Mouse (Mus musculus) neural tube, embryonic 15.5 days (tissue): ENCODE results near the gene Elmod1. TPM values are rescaled to one million over a fixed set of nuclear protein-coding genes. Genes with fewer than 3 reads are reported as not detected.
"Not testable (repeated sequence)": the region's sequence is repeated elsewhere in the genome, so short reads cannot be mapped to it uniquely, and the experiment has no call there.

Experiments
- ATAC-seq: fragments of 200-750 bp; cut with Nextera tagmentation; 2 replicates; pipeline ENCODE4 v1.8.0; 2017; ENCODE audit warnings: mild to moderate bottlenecking, moderate TSS enrichment, moderate library complexity; ENCODE audit not compliant: low FRiP score
- H3K27ac ChIP-seq: fragments of 300-500 bp; sonication (generic); replicated peaks from 2 replicates; pipeline ENCODE4 v1.5.1; 2015; ENCODE audit warnings: mild to moderate bottlenecking, inconsistent platforms
- H3K27me3 ChIP-seq: fragments of 300-500 bp; sonication (generic); replicated peaks from 2 replicates; pipeline ENCODE4 v1.6.1; 2015; ENCODE audit warnings: inconsistent platforms
- H3K36me3 ChIP-seq: fragments of 300-500 bp; sonication (generic); 2 replicates; pipeline ENCODE4 v1.6.1; 2015; ENCODE audit warnings: inconsistent platforms
- H3K4me1 ChIP-seq: fragments of 300-500 bp; sonication (generic); 2 replicates; pipeline ENCODE4 v1.6.1; 2015; ENCODE audit warnings: inconsistent platforms
- H3K4me2 ChIP-seq: fragments of 300-500 bp; sonication (generic); 2 replicates; pipeline ENCODE4 v1.6.1; 2015; ENCODE audit warnings: inconsistent platforms, mild to moderate bottlenecking, moderate library complexity
- H3K4me3 ChIP-seq: fragments of 300-500 bp; sonication (generic); replicated peaks from 2 replicates; pipeline ENCODE4 v1.5.1; 2015; ENCODE audit warnings: mild to moderate bottlenecking, inconsistent platforms
- H3K9ac ChIP-seq: fragments of 300-500 bp; sonication (generic); replicated peaks from 2 replicates; pipeline ENCODE4 v1.6.1; 2015; ENCODE audit warnings: mild to moderate bottlenecking, inconsistent platforms
- H3K9me3 ChIP-seq: fragments of 300-500 bp; sonication (generic); replicated peaks from 2 replicates; pipeline ENCODE4 v1.6.1; 2016; ENCODE audit warnings: inconsistent platforms
- WGBS: fragments of 180-500 bp; shearing (Covaris S2); methylation state at CpG from one replicate; pipeline ENCODE4 v1.1.7; 2015; ENCODE audit warnings: mixed read lengths; 5-methylcytosine and 5-hydroxymethylcytosine counted together
- polyA plus RNA-seq: library from polyadenylated mRNA; unstranded; fragments of >200 nt; fragmentation: Nextera tagmentation; extraction: Ambion mirVana; gene quantifications from 2 replicates; pipeline ENCODE4 v1.2.1, GENCODE M21; 2015

Elmod1 gene
- polyA plus RNA-seq = 23.5 and 29.5 TPM in 2 replicates

DNA sequence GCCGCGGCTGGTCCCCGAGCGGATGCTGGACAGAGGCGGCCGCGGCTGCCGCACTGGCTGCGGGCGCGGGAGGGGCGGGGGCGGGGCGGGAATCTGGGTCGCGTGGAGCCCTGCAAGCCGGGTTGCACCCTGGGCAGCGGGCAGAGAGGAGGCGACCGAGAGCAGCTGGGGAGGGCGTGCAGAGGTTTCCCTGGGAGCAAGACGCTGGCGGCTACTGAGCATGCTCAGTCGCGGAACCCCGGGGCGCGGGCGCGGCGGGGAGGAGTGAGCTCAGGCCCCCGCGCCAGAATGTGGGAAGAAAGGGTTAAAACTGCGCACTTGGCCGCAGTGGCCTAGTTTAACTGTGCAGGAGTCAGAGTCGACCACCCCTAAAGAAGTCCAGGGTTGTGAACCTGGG is at the start of gene Elmod1:
Gene Elmod1, minus strand, starts transcription at position 180 of the 397 bp plus-strand sequence.
- Histone ChIP-seq H3K4me2 (peak within 1 kb of the TSS; percentile 72), H3K9ac (peak within 1 kb of the TSS; percentile 84), H3K9me3 (no peaks in the 10 kb centered on the region), H3K36me3 (no peaks in the 10 kb centered on the region), H3K4me1 (peaks cover 21% of the 10 kb centered on the region), H3K27me3 (no peaks in the 10 kb centered on the region), H3K4me3 (peak within 1 kb of the TSS; percentile 64), H3K27ac (peak within 1 kb of the TSS; percentile 92)
- ATAC-seq = peak; percentile 90
- WGBS = under 1% methylated on average over 35 of the region's 36 CpGs

DNA sequence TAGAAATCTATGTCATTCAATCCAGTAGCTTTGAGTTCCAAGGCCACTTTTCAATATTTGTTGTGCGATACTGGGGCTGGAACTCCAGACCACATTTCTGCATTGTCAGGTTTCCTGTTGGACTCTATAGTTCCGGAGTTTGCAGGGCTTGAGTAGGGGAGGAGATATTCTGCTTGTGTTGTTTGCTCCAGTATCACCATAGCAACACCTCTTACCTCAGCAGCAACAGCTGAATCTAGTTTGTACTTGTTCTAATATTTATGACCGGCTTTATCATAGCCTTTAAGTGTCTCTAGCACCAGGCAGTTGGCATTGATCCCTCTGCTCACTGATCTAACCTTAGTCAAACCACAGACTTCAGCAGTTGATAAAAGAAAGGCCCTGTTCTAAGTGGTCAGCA is 47.7 kb upstream of the Elmod1 start:
- H3K9me3 ChIP-seq = no peaks in the 10 kb centered on the region
- H3K27me3 ChIP-seq = no peaks in the 10 kb centered on the region
- ATAC-seq = no peak
- H3K4me3 ChIP-seq = no peak overlapping the region
- H3K27ac ChIP-seq = no peak overlapping the region
- H3K4me2 ChIP-seq = no peak overlapping the region
- no peaks in the 10 kb centered on the region for H3K4me1 ChIP-seq
- WGBS = 68% methylated on average over 3 of the region's 3 CpGs
- no peak overlapping the region for H3K9ac ChIP-seq
- H3K36me3 ChIP-seq = no peaks in the 10 kb centered on the region

DNA sequence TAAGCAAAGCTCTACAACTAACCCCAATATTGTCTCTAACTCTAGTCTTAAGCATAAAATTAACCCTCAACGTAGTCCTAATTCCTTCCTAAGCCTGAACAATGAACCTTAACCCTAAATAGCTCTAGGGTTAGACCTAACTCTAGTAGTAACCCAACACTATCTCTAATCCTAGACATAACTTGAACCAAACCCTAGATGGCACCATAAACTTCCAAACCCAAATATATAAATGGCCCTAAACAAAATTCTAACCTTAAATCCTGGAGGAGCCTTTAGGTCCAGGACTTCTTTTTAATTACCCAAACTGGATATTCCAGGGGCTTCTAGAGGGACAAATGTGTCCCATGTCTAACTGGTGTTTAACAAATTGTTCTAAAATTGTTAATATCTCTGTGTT is 19.4 kb upstream of the Elmod1 start:
- Histone ChIP-seq H3K4me1 (no peaks in the 10 kb centered on the region), H3K27ac (no peak overlapping the region), H3K4me2 (no peak overlapping the region), H3K36me3 (no peaks in the 10 kb centered on the region), H3K9me3 (no peaks in the 10 kb centered on the region), H3K27me3 (no peaks in the 10 kb centered on the region), H3K9ac (no peak overlapping the region), H3K4me3 (no peak overlapping the region)
- no peak for ATAC-seq
- WGBS = 86% methylated on average over 1 of the region's 1 CpGs

DNA sequence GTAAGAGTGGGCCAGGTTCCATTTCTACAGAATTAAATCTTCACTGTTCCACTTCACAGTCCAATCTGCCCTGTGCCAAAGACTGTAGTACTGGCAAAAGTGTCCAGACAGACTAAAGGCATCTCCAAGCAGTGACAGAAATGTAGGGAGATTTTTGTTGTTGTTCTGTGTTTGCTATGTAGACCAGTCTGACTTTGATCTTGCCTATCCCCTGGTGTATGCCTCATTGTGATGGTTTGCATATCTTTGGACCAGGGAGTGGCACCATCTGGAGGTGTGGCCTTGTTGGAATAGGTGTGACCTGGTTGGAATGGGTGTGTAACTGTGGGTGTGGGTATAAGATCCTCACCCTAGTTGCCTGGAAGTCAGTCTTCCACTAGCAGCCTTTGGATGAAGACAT is 17.5 kb upstream of the Elmod1 start:
- H3K4me1 ChIP-seq, H3K4me3 ChIP-seq, H3K36me3 ChIP-seq, ATAC-seq, H3K27me3 ChIP-seq, H3K9ac ChIP-seq, H3K9me3 ChIP-seq, H3K4me2 ChIP-seq, H3K27ac ChIP-seq: not testable (repeated sequence)

DNA sequence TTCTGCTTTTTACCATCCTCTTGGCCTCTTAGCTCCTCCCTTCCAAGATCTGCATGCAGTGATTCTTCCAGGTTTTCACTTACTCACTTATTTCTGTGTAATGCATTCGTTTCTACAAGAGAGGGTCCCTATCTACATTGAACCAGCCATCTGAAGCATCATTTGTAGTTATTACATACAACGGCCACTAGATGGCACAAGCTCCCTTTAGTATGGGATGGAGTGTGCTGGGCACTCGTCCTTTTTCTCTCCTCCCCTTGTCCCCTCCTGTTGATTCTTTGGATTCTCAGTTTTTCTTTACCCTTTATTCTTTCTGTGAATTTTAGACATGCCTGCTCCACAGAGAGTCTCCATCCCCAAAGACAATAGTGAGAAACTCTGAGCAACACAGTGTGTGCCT is 15.8 kb upstream of the Elmod1 start:
- no peak overlapping the region for H3K9ac ChIP-seq

DNA sequence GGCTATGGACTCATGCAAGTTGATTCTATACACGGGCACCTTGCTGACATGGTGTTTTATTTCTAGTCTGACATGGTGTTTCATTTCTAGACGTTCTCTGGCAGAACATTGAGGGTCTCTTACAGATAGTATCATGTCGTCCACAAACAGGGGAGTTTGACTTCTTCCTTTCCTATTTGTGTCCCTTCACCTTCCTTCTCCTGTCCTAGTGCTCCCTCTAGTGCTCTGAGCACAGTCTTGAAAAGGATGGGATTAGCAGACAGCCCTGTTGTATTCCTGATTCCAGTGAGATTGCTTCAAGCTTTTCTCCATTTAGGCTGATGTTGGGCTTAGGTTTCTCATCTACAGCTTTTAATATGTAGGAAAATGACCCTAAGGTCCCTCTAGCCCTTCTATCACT is 11.9 kb upstream of the Elmod1 start:
- no peak overlapping the region for H3K9ac ChIP-seq
- no peaks in the 10 kb centered on the region for H3K9me3 ChIP-seq
- WGBS = 41% methylated on average over 3 of the region's 3 CpGs
- H3K4me3 ChIP-seq = no peak overlapping the region
- H3K27me3 ChIP-seq = no peaks in the 10 kb centered on the region
- no peak overlapping the region for H3K4me2 ChIP-seq
- no peaks in the 10 kb centered on the region for H3K36me3 ChIP-seq
- ATAC-seq = peak; percentile 61; the same call in 1 of the 2 replicates
- H3K27ac ChIP-seq = no peak overlapping the region
- H3K4me1 ChIP-seq = no peaks in the 10 kb centered on the region

More for the DNA sequence above, 15.8 kb upstream of the Elmod1 start:
- no peak overlapping the region for H3K27ac ChIP-seq
- no peaks in the 10 kb centered on the region for H3K27me3 ChIP-seq
- no peak overlapping the region for H3K4me2 ChIP-seq
- H3K36me3 ChIP-seq = no peaks in the 10 kb centered on the region
- no peak overlapping the region for H3K4me3 ChIP-seq
- H3K9me3 ChIP-seq = no peaks in the 10 kb centered on the region
- 6% methylated on average over 3 of the region's 3 CpGs for WGBS
- peak; percentile 79 for ATAC-seq
- H3K4me1 ChIP-seq = no peaks in the 10 kb centered on the region

DNA sequence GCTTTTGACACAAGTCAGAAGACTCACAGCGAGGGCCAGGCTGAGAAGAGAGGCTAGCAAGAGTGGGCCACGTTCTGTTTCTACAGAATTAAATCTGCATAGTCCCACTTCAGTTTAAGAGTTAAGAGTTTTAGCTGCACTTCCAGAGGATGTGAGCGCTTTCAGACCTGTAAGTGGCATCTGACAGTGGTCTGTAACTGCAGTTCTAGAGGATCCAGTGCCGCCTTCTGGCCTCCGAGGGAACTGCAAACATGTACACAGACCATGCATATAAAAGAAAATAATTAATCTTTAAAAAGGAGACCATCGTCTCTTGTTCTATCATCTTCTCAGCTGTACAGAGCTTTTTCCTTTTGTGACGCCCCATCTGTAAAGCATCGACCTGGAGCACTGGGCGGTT is 9.8 kb upstream of the Elmod1 start:
- ATAC-seq = no peak

DNA sequence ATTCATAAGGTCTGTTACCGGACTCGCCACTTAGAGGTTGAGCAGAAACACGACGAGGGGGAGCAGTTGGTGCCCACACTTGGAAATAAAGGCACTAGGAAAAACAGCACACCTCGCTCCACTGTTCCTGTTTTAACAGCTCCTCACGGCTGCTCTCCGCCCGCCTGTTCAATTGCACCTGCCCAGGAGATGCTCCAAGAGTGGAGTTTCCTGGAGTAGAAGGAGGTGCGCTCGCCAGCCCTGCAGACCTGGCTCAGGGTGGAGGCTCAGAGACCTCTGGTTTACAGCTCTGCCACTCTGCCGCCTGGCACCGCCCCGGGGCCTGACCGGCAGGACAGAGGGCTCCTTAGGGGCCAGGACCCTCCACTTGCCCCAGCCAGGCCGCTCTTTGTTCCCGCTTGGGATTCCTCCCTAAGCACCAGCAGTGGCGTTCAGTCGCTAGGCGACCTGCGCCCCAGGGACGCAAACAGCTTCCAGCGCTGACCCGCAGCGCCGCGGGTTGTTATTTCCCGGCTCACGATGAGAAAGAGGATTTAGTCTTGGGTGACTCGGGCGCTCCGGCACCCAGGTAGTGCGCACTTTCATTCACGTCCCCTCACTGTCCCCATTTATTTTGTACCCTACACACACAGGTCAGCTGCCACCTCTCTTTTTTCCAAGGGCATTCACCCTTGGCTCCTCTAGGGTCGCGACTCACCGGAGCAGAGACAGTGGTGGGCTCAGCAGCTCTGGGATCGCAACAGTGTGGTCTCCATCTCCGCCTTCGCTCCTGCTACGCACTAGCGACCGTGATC is 576 bp downstream of the Elmod1 start:
- Histone ChIP-seq H3K4me2 (peak overlapping the region; percentile 72), H3K4me1 (peaks cover 21% of the 10 kb centered on the region), H3K9ac (peak overlapping the region; percentile 84), H3K36me3 (no peaks in the 10 kb centered on the region), H3K27me3 (no peaks in the 10 kb centered on the region), H3K4me3 (peak overlapping the region; percentile 64), H3K9me3 (no peaks in the 10 kb centered on the region), H3K27ac (peak overlapping the region; percentile 92)
- ATAC-seq = peak; percentile 77
- under 1% methylated on average over 42 of the region's 42 CpGs for WGBS

More for the DNA sequence above, 9.8 kb upstream of the Elmod1 start:
- no peak overlapping the region for H3K4me2 ChIP-seq
- no peaks in the 10 kb centered on the region for H3K27me3 ChIP-seq
- no peak overlapping the region for H3K27ac ChIP-seq
- no peaks in the 10 kb centered on the region for H3K4me1 ChIP-seq
- no peak overlapping the region for H3K9ac ChIP-seq
- no peak overlapping the region for H3K4me3 ChIP-seq
- WGBS = 34% methylated on average over 9 of the region's 9 CpGs
- no peaks in the 10 kb centered on the region for H3K9me3 ChIP-seq
- H3K36me3 ChIP-seq = no peaks in the 10 kb centered on the region

DNA sequence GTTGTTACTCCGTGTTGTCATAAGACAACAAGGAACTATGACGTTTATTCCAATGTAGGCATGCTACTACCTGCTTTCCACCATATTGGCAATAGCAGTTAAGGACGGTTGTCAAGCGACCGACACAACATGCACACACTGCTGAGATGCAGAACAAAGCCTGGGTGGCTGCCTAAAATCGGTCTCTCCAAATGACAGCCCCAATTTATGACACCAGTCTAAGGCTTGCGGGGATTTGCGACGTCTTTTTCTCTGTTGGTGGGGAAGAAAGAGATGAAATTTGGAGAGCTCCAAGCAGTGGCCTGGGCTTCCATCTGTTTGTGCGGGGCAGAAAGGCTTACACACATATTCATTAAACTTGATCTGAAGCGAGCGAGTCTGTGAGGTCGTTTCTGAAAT is 1.2 kb downstream of the Elmod1 start:
- H3K27me3 ChIP-seq = no peaks in the 10 kb centered on the region
- 7% methylated on average over 13 of the region's 13 CpGs for WGBS
- no peaks in the 10 kb centered on the region for H3K36me3 ChIP-seq
- no peaks in the 10 kb centered on the region for H3K9me3 ChIP-seq
- peak overlapping the region; percentile 64 for H3K4me3 ChIP-seq
- peaks cover 21% of the 10 kb centered on the region for H3K4me1 ChIP-seq
- H3K4me2 ChIP-seq = peak overlapping the region; percentile 72
- H3K9ac ChIP-seq = peak overlapping the region; percentile 84
- peak overlapping the region; percentile 92 for H3K27ac ChIP-seq
- ATAC-seq = peak; percentile 48

DNA sequence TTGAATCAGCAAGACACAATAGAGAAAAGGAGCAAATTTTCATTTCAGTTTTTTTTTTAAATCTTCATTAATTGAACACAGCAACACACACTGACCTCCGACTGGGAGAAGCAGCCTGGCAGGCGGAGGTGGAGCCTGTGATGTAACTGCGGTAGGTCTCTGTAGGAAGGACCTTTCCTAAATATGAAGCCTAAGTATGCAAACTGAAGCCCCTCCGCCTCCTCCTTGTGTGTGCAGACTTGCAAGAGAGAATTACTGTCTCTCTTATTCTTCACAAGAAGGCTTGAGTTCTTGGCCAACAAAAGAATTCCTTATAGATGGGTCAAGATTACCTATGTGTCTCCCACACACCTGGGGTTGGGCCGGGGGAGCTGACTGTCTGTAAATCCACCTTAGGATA is 1.9 kb downstream of the Elmod1 start:
- H3K27ac ChIP-seq = peak overlapping the region; percentile 92
- peaks cover 21% of the 10 kb centered on the region for H3K4me1 ChIP-seq
- peak overlapping the region; percentile 64 for H3K4me3 ChIP-seq
- ATAC-seq = no peak
- no peaks in the 10 kb centered on the region for H3K27me3 ChIP-seq
- peak overlapping the region; percentile 84 for H3K9ac ChIP-seq
- H3K4me2 ChIP-seq = peak overlapping the region; percentile 72
- 48% methylated on average over 5 of the region's 5 CpGs for WGBS
- H3K9me3 ChIP-seq = no peaks in the 10 kb centered on the region
- H3K36me3 ChIP-seq = no peaks in the 10 kb centered on the region

DNA sequence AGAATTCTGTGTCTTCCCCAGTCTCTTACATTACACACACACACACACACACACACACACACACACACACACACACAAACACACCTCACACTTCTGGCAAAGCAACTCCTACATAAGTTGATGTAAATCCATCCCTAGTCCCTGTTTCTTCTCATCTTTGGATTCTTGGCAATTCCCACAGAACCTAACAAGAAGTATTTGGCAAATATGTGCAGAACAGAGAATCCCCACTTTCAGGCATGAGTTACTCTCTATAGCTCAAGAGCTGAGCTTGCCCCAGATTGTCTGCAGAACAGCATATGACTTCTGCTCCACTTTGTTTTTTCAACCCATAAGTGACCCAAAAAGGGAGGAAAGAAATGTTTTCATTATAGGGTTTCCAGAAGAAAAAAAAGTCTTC is 2.7 kb downstream of the Elmod1 start:
- no peak overlapping the region for H3K9ac ChIP-seq
- no peak for ATAC-seq
- H3K36me3 ChIP-seq = no peaks in the 10 kb centered on the region
- H3K4me2 ChIP-seq = peak overlapping the region; percentile 72
- H3K4me1 ChIP-seq = peaks cover 27% of the 10 kb centered on the region
- no peaks in the 10 kb centered on the region for H3K9me3 ChIP-seq
- H3K4me3 ChIP-seq = no peak overlapping the region
- no peak overlapping the region for H3K27ac ChIP-seq
- no peaks in the 10 kb centered on the region for H3K27me3 ChIP-seq

DNA sequence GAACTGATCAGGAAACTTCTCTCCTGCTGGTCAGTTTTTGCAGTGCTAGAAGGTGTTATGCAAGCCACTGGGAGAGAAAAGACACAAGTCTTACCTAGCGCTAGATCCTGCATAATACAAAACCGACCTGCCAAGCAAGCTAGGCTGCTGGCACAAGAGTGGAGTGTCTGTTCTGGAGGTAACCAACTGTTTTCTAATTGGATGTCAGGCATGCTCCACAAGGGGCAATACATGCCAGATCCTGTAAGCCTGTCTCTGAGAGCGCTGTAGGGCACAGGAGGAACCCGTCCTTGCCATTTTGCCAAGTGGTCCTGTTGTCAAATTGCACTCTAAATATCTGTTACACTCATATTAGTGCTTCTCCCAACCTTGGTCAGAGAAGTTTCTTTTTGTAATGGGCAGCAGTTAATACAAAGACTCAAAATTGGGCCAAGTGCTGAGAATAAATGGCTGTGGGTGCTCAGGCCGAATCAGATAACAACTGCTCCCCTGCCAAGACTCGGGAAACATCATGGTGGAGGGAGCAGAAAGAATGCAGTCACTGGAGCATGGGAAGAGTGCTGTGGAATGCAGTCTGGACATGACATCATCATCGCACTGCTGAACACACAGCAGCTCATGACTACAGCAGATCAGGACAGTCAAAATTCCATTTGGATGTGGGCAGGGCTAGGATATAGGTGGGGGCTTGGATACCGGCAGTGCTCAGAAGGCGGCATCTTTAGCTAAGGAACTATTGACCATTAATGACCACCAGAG is 7.3 kb downstream of the Elmod1 start:
- H3K4me1 ChIP-seq = peaks cover 9% of the 10 kb centered on the region
- no peak overlapping the region for H3K4me3 ChIP-seq
- H3K27me3 ChIP-seq = no peaks in the 10 kb centered on the region
- no peak overlapping the region for H3K9ac ChIP-seq
- no peak overlapping the region for H3K27ac ChIP-seq
- no peak overlapping the region for H3K4me2 ChIP-seq
- no peak for ATAC-seq
- WGBS = 61% methylated on average over 9 of the region's 9 CpGs
- H3K9me3 ChIP-seq = no peaks in the 10 kb centered on the region
- no peaks in the 10 kb centered on the region for H3K36me3 ChIP-seq
